Mouse (Mus musculus) kidney, postnatal 36 days (tissue): ENCODE results near the gene Tnfsf13b.

Experiments used
- DNase-seq, 2 experiments: peaks; one replicate each; pipeline ENCODE4 v3.0.0; 2021 to 2022; ENCODE audit warnings: mixed read lengths in 2 of 2

The Tnfsf13b gene

GRCm38 (mm10) chr8:10006156-10006985 is at the start of gene Tnfsf13b:
TSS of gene Tnfsf13b (plus strand) at chr8:10006467.
- peak; percentile 21 to 29 for DNase-seq

- DNase-seq = no peak
Observed at GRCm38 (mm10) chr8:9958338-9958737, 47.9 kb upstream of the Tnfsf13b start.

GRCm38 (mm10) chr8:9959919-9960318 is 46.3 kb upstream of the Tnfsf13b start:
- DNase-seq = no peak

GRCm38 (mm10) chr8:9971866-9972265 is 34.4 kb upstream of the Tnfsf13b start:
- no peak for DNase-seq

GRCm38 (mm10) chr8:9975276-9975675 is 31.0 kb upstream of the Tnfsf13b start:
- no peak for DNase-seq

GRCm38 (mm10) chr8:9975898-9976611 is 30.2 kb upstream of the Tnfsf13b start:
- DNase-seq = peak; percentile 98 to 99

GRCm38 (mm10) chr8:9977016-9977415 is 29.3 kb upstream of the Tnfsf13b start:
- DNase-seq = peak; percentile 2 to 31

GRCm38 (mm10) chr8:9977573-9978314 is 28.5 kb upstream of the Tnfsf13b start, which contains the start of the genes Lig4 and Abhd13:
TSS of gene Lig4 (minus strand) at chr8:9977686.
TSS of gene Abhd13 (plus strand) at chr8:9977707.
- peak; percentile 99 for DNase-seq

GRCm38 (mm10) chr8:9978475-9979230 is 27.6 kb upstream of the Tnfsf13b start:
- DNase-seq = peak; percentile 8 to 49

- no peak for DNase-seq
Observed at GRCm38 (mm10) chr8:9979746-9980145, 26.5 kb upstream of the Tnfsf13b start.

- no peak for DNase-seq
Observed at GRCm38 (mm10) chr8:9980188-9980587, 26.1 kb upstream of the Tnfsf13b start.

- DNase-seq = no peak
Observed at GRCm38 (mm10) chr8:10004115-10004514, 2.2 kb upstream of the Tnfsf13b start.

- DNase-seq = peak; percentile 19 to 53
Observed at GRCm38 (mm10) chr8:10006986-10007659, 856 bp downstream of the Tnfsf13b start.

GRCm38 (mm10) chr8:10007660-10008028 is 1.4 kb downstream of the Tnfsf13b start:
- DNase-seq = no peak

- no peak for DNase-seq
Observed at GRCm38 (mm10) chr8:10016252-10016651, 10.0 kb downstream of the Tnfsf13b start.

- peak in 1 of 2 experiments; percentile 18 for DNase-seq
Observed at GRCm38 (mm10) chr8:10017231-10017630, 11.0 kb downstream of the Tnfsf13b start.

- no peak for DNase-seq
Observed at GRCm38 (mm10) chr8:10030320-10031060, 24.2 kb downstream of the Tnfsf13b start.

GRCm38 (mm10) chr8:10031177-10031576 is 24.9 kb downstream of the Tnfsf13b start:
- no peak for DNase-seq

- no peak for DNase-seq
Observed at GRCm38 (mm10) chr8:10040866-10041265, 34.6 kb downstream of the Tnfsf13b start.

- DNase-seq = peak; percentile 24 to 62
Observed at GRCm38 (mm10) chr8:10043842-10044510, 37.7 kb downstream of the Tnfsf13b start.
